Mouse (Mus musculus): ENCODE data around the gene Ggt6. TPM values are rescaled to one million over a fixed set of nuclear protein-coding genes. Genes with fewer than 3 reads are reported as not detected.
A peak's percentile ranks its signal among the peaks of the same experiment; 100 is the strongest.
"Not testable (repeated sequence)": the region's sequence is repeated elsewhere in the genome, so short reads cannot be mapped to it uniquely, and the experiment has no call there.

Gene Ggt6
- total RNA-seq, 2 experiments from 2014 or later, result 0.80 to 3.4 TPM

DNA sequence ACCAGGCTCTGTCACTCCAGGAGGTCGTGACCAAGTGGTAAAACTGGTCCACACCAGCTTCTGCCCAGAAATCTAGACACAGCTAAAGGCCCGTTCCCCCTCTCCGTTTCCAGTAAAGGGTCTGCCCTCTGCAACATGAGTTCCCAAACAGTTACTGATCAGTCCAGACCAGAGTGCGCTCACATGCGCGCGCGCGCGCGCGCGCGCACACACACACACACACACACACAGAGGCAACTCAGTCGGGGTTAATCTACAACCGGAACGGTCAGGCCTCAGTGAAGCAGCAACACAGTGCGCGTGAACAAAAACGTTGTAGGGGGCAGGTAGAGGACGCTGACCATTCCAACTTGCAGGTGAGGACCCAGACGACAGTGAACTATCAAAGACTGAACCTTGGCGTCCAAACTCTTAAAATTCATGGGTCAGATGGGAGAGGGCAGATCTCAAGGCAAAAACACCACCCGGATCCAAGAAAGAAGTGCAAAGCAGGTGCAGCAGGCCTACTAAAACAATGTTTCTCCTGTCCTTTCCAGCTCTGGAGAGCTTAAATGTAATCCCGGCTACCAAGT is 24.7 kb upstream of the Ggt6 start:
- DNase-seq (ENCODE audit: low spot score in 2 of 2), result no peak

DNA sequence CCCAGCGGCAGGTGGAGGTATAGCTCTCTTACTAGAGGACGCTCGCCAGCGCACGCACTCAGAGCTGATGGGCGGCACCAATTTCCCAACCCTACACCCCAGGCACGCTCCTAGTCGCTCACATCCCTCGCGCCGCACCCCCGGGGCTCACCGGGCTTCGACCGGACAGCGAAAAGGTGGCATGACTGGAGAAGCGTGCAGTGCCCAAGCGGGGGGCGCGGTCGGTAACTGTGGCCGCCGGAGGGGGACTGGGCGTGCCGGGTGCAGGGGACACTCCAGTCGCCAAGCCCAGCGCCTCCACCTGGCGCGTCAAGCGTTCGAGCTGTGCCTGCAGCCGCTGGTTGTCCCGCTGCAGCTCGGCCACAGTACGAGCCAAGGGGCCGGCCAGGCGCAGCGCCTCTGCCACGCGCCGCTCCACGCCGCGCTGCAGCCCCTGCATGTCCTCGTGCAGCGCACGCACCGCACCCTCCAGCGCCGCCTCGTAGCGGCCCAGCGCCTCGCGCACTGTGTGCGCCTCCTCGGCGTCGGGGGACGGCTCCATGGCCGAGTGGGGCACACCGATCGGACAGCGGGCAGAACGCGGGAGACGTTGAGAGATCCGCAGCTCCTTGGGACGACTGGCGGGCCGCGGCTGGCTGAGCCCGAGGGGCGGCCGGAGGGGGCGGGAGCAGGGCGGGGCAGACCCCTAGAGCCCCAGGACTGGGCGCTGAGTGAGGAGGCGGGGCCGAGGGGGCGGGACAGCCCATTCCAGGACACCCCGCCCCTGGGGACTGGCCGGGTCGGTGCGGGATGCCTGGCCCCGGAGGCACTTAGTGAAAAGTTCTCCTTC is 24.0 kb upstream of the Ggt6 start, which contains the start of gene Smtnl2:
Smtnl2 (minus strand) TSS at position 621 of the 829 bp plus-strand sequence.
- peak; percentile 78 to 81 for DNase-seq (ENCODE audit: low spot score in 2 of 2)

DNA sequence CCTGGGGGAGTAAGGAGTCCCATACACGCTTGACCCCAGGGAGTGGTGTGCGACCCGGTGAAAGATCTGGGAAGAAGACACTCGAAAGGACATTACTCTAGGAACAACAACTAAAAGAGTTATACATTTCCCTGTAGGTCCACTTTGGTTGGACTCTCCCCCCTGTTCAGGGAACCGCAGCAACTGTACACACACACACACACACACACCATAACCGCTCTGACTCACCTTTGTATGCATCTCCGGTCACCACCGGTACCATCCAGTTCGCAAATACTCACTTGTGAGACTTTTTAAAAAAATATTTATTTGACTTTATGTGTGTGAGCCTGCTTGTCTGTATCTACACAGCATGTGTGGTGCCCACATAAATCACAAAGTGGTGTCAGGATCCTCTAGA is 23.4 kb upstream of the Ggt6 start:
- no peak for DNase-seq (ENCODE audit: low spot score in 2 of 2)

- no peak for DNase-seq (ENCODE audit: low spot score in 2 of 2)
These were observed 22.3 kb upstream of the Ggt6 start for GRCm38 (mm10) chr11:72413016-72413415.

- no peak for DNase-seq (ENCODE audit: low spot score in 2 of 2)
These were observed 21.6 kb upstream of the Ggt6 start for GRCm38 (mm10) chr11:72413601-72414190.

DNA sequence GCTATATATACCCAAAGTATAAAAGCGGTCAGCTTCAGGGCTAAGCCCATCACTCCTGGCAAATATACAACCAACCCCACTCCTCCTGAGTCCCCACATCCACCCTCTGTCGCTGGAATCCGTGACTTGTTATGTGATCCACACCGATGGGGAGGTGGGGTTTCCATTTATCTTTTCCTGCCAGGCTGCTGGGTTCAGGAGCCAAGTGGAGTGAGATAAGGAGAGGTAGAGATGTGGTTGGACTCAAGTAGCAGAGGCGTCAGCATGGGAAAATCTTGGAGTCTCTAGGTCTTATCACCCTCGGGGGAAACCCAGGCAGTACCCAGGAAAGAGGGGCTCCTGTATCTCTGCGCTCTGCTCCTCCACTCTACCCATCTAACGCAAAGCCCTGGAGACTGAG is 20.2 kb upstream of the Ggt6 start:
- DNase-seq (ENCODE audit: low spot score in 2 of 2), result no peak

DNA sequence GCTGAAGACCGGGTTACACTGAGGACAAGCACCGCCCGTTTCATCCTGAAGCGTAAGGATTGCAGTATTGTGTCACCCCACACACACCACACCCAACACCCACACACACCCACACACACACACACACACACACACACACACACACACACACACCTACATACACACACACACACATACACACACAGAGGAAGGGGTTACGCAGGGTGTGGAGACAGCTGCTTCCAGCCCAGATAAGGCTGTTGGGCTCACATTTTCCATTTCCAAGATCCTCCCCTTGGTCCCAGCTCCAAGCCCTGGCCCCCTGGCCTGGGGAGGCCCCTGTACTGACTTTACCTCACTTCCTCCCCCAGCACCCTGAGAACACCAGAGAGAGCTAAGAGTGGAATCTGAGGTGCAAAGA is 18.7 kb upstream of the Ggt6 start:
- no peak for DNase-seq (ENCODE audit: low spot score in 2 of 2)

DNA sequence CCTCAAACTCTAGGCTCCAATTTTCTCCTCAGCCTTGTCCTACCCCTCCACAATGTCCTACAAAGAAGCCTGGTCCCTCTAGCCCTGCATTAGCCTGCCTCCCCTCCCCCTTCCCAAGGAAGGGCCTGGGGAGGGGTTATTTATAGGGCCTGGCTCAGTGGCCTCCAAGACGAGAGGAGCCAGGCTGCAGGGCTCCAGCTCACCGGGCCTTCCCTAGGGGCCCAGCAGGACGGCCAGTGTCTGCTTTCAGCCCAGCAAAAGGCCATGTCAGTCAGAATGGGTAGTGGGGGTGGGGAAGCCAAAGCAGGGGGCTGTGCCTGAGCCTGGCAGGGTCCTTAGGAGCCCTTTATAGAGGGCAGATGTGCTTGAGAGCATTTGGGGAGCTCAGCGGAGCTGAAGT is 17.9 kb upstream of the Ggt6 start:
- DNase-seq (ENCODE audit: low spot score in 2 of 2), result no peak

GRCm38 (mm10) chr11:72418227-72418626 is 17.1 kb upstream of the Ggt6 start:
- DNase-seq (ENCODE audit: low spot score in 2 of 2), result no peak

DNA sequence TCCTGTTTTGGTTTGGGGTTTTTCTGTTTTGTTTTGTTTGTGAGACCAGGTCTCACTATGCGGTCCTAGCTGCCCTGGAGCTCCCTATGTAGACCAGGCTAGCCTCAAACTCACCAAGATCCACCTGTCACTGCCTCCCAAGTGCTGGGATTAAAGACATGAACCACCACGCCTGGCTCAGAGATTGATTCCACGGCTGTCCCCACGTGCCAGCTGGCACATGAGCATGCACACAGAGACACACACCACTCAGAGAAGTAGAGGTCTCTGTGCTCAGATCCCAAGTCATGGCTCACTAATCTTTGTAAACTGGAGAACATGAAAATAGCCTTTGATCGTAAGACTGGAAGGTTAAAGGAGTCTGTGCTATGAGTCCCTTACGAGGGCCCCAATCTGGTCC is 16.3 kb upstream of the Ggt6 start:
- DNase-seq (ENCODE audit: low spot score in 2 of 2), result no peak

DNA sequence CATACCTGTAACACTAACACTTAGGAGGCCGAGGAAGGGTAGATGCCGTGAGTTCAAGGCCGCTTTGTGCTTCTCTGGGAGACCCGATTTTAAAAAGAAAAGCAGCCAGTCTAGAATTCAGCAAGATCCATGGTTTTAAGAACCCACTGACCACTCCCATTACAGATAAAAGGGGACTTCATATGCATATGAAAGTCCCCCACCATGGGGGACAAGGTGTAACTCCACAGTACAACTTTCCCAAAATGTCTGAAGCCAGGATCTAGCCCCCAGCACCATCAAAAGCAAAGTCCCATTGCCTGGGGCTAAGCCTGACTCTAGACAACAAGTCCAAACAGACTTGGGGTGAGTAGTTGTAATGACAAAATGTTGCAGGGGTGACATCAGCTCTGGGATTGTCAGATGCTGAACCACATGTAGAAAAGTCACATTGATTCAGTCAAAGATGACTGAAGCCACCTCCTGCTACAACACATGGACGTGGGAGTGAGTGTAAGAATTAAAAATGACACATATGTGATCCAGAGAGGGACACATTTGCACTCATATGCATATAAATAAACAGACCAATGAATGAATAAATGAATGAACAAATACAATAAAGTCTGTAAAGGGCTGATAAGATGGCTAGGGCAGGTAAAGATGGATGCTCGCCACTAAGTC is 14.7 kb upstream of the Ggt6 start:
- DNase-seq (ENCODE audit: low spot score in 2 of 2), result no peak

DNA sequence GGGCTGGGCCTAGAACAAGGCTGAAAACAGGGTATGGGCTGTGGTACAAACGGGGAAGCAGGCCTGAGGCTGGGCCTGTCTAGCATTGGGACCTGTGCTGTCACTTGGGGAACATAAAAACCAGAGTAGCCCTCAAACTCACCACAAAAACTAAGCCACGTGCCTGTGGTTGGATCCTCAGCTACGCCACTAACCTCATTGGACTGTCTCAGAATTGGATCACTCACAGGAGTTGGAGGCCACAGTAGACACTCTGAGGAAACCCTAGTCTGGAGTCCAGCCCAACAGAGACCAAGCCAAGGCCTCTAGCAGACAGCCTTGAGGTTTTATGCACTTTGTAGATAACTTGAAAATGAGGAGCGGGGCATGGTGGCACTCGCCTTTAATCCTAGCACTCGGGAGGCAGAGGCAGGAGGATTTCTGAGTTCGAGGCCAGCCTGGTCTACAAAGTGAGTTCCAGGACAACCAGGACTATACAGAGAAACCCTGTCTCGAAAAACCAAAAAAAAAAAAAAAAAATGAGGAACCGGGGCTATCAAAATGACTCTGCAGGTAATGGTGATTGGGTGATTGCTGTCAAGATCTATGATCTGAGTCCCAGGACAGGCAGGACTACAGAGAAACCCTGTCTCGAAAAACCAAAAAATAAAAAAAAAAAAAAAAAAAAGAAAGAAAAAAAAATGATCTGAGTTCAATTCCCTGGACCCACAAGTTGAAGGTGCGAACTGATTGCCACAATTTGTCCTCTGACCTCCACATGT is 13.6 kb upstream of the Ggt6 start:
- DNase-seq (ENCODE audit: low spot score in 2 of 2), result no peak

DNA sequence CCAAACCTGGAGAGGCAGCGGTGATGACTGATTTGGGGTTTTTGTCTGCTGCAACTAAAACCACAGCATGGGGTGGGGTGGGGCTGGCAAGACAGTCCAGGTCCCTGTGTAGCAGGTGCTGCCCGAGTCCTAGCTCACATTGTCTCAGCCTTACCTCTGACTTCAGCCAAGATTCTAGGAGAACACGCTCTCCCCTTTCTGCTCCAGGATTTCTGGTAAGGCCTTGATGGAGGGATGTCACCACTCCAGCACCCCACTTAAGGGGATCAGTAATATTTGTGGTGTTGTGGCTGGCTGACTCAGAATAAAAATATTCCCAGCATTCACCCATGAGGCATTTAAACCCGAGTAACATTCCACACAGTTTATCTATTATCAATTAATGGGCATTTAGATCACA is 11.6 kb upstream of the Ggt6 start:
- DNase-seq (ENCODE audit: low spot score in 2 of 2), result no peak

GRCm38 (mm10) chr11:72425201-72425600 is 10.1 kb upstream of the Ggt6 start:
- no peak for DNase-seq (ENCODE audit: low spot score in 2 of 2)

- DNase-seq (ENCODE audit: low spot score in 2 of 2), result no peak
These were observed 8.4 kb upstream of the Ggt6 start for GRCm38 (mm10) chr11:72426884-72427283.

DNA sequence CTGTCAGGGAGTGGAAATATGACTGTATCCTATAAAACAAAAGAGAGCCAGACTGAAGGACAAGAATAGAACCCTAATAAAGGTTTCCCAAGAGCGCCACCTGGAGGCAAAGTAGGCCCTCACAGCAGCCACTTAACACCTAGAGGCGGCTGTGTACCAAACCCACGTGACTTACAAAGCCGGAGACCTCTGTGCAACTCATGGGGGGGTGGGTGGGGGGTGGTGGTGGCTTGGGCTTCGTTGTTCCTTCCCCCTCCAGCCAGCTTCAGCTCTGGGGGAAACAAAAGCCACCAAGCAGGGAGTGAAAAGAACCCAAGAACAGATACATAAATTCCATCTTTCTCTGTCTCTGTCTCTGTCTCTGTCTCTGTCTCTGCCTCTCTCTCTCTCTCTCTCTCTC is 6.6 kb upstream of the Ggt6 start:
- peak; percentile 81 to 82 for DNase-seq (ENCODE audit: low spot score in 2 of 2)

GRCm38 (mm10) chr11:72429288-72429690 is 6.0 kb upstream of the Ggt6 start:
- peak; percentile 63 to 66 for DNase-seq (ENCODE audit: low spot score in 2 of 2)

GRCm38 (mm10) chr11:72430311-72431068 is 4.8 kb upstream of the Ggt6 start:
- not testable (repeated sequence) for DNase-seq (ENCODE audit: low spot score in 2 of 2)

GRCm38 (mm10) chr11:72435694-72436045 is 344 bp downstream of the Ggt6 start:
- peak in 1 of 2 experiments; percentile 41 for DNase-seq (ENCODE audit: low spot score in 2 of 2)

DNA sequence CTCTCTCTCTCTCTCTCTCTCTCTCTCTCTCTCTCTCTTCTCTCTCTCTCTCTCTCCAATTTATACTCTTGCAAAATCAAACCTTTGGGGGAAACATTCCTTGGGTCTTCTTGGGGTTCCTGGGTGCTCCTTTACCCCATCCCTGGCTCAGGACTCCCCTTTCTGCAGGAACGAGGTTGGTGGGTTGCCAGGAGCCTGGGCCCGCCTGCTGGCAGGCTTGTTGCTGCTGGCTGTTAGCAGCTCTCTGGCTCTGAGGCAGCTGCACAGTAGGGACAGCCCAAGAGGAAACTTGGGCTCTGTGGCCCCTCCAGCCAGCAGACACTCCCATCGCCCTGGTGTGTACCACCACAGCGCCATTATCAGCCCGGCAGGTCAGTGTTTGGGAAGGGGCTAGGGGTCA is 945 bp downstream of the Ggt6 start:
- no peak for DNase-seq (ENCODE audit: low spot score in 2 of 2)

All from adrenal gland, adult 18-20 months (tissue).